In genomic region chr2:170221994-170222535, GRCm38 (mm10) we compare ENCODE assay signal across 8 mouse cellular contexts.
DNase-seq lines count a peak whose midpoint lies in the region; ATAC-seq and TF ChIP-seq lines count a peak whose summit lies in the region.

No protein-coding gene starts in this region.

- TF ChIP-seq CTCF in stomach, postnatal 0 days (IDR thresholded peaks at IDR 0.05; ENCODE audit: low read depth): no peak

- H3K9me3 ChIP-seq in stomach, embryonic 14.5 days (ENCODE audit: control insufficient read depth, low read depth, low read length): no peaks in the 10 kb centered on the region
- H3K9me3 ChIP-seq in stomach, postnatal 0 days (ENCODE audit: control insufficient read depth, low read length): no peaks in the 10 kb centered on the region
- no peaks in the 10 kb centered on the region for H3K9me3 ChIP-seq in forebrain, embryonic 13.5 days (replicated peaks)
- H3K9me3 ChIP-seq in limb, embryonic 14.5 days (ENCODE audit: control insufficient read depth, low read length): no peaks in the 10 kb centered on the region

- H3K27ac ChIP-seq in stomach, embryonic 14.5 days (ENCODE audit: low read length): no peak overlapping the region
- H3K27ac ChIP-seq in stomach, postnatal 0 days (replicated peaks): no peak overlapping the region
- peak overlapping the region; percentile 72 for H3K27ac ChIP-seq in forebrain, embryonic 13.5 days
- no peak overlapping the region for H3K27ac ChIP-seq in limb, embryonic 14.5 days (replicated peaks; ENCODE audit: low read depth, low read length)

- no peak for DNase-seq in stomach, postnatal 0 days (ENCODE audit: low spot score)
- no peak for DNase-seq in limb, embryonic 14.5 days (ENCODE audit: low spot score)
- peak; percentile 41 for DNase-seq in thymus, postnatal 25 days
- no peak for DNase-seq in adrenal gland, adult 18-20 months (ENCODE audit: low spot score in 2 of 2)
- DNase-seq in kidney, postnatal 14 days: no peak
- DNase-seq in cerebellum, adult 8-10 months: no peak

- H3K27me3 ChIP-seq in stomach, embryonic 14.5 days (ENCODE audit: control insufficient read depth, insufficient read depth, low read length): no peaks in the 10 kb centered on the region
- no peaks in the 10 kb centered on the region for H3K27me3 ChIP-seq in stomach, postnatal 0 days (ENCODE audit: control insufficient read depth, insufficient read depth, low read length)
- no peaks in the 10 kb centered on the region for H3K27me3 ChIP-seq in forebrain, embryonic 13.5 days
- peaks cover 5% of the 10 kb centered on the region; the same call in 1 of the 2 replicates for H3K27me3 ChIP-seq in limb, embryonic 14.5 days (ENCODE audit: control insufficient read depth, insufficient read depth, low read length)

- H3K4me3 ChIP-seq in stomach, embryonic 14.5 days (ENCODE audit: low read depth, low read length): peak overlapping the region; percentile 8; the same call in 1 of the 2 replicates
- H3K4me3 ChIP-seq in stomach, postnatal 0 days (ENCODE audit: low read depth, low read length): no peak overlapping the region
- no peak overlapping the region for H3K4me3 ChIP-seq in forebrain, embryonic 13.5 days
- 0 out of 2 replicates have a peak overlapping the region, but pooled peaks have one; percentile 2 for H3K4me3 ChIP-seq in limb, embryonic 14.5 days (replicated peaks; ENCODE audit: low read length)

- 14% methylated on average over 13 of the region's 13 CpGs for WGBS in stomach, embryonic 14.5 days
- WGBS in stomach, postnatal 0 days: 22% methylated on average over 13 of the region's 13 CpGs
- 10% methylated on average over 13 of the region's 13 CpGs for WGBS in forebrain, embryonic 13.5 days
- WGBS in limb, embryonic 14.5 days: 17% methylated on average over 13 of the region's 13 CpGs

- TF ChIP-seq EP300 in stomach, postnatal 0 days (optimal IDR thresholded peaks at IDR 0.05): no peak

- H3K4me1 ChIP-seq in stomach, embryonic 14.5 days (ENCODE audit: control insufficient read depth, insufficient read depth, low read length): peaks cover 32% of the 10 kb centered on the region
- 0 out of 2 replicates have a peak, but pooled peaks cover 2% of the 10 kb centered on the region for H3K4me1 ChIP-seq in stomach, postnatal 0 days (replicated peaks; ENCODE audit: control insufficient read depth, insufficient read depth)
- H3K4me1 ChIP-seq in forebrain, embryonic 13.5 days: peaks cover 59% of the 10 kb centered on the region
- peaks cover 32% of the 10 kb centered on the region for H3K4me1 ChIP-seq in limb, embryonic 14.5 days (ENCODE audit: control insufficient read depth, insufficient read depth, low read length)

- ATAC-seq in stomach, embryonic 14.5 days (ENCODE audit: insufficient number of reproducible peaks, insufficient read depth, low FRiP score, low read depth): no peak
- ATAC-seq in stomach, postnatal 0 days (ENCODE audit: low FRiP score, low TSS enrichment): no peak
- no peak for ATAC-seq in forebrain, embryonic 13.5 days
- ATAC-seq in limb, embryonic 14.5 days (ENCODE audit: low FRiP score, low read depth): no peak

- TF ChIP-seq POLR2A in limb, embryonic 14.5 days (IDR thresholded peaks at IDR 0.05; ENCODE audit: borderline replicate concordance, extremely low read depth, insufficient read depth, insufficient read length): no peak

- H3K36me3 ChIP-seq in stomach, embryonic 14.5 days (ENCODE audit: control insufficient read depth, insufficient read depth, low read length): no peaks in the 10 kb centered on the region
- no peaks in the 10 kb centered on the region for H3K36me3 ChIP-seq in stomach, postnatal 0 days (ENCODE audit: control insufficient read depth, insufficient read depth, low read length)
- no peaks in the 10 kb centered on the region for H3K36me3 ChIP-seq in forebrain, embryonic 13.5 days (ENCODE audit: poor library complexity, severe bottlenecking)
- H3K36me3 ChIP-seq in limb, embryonic 14.5 days (ENCODE audit: control insufficient read depth, insufficient read depth, low read length): no peaks in the 10 kb centered on the region

- H3K4me2 ChIP-seq in stomach, embryonic 14.5 days (replicated peaks; ENCODE audit: low read depth, low read length): peak overlapping the region; percentile 14
- H3K4me2 ChIP-seq in stomach, postnatal 0 days (replicated peaks; ENCODE audit: low read depth): no peak overlapping the region; the same call in 1 of the 2 replicates
- H3K4me2 ChIP-seq in forebrain, embryonic 13.5 days: peak overlapping the region; percentile 36
- H3K4me2 ChIP-seq in limb, embryonic 14.5 days (replicated peaks; ENCODE audit: low read depth, low read length, severe bottlenecking): peak overlapping the region; percentile 6

- no peak overlapping the region for H3K9ac ChIP-seq in stomach, embryonic 14.5 days (replicated peaks; ENCODE audit: low read depth, low read length)
- H3K9ac ChIP-seq in stomach, postnatal 0 days (ENCODE audit: low read length): no peak overlapping the region
- no peak overlapping the region; the same call in 1 of the 2 replicates for H3K9ac ChIP-seq in forebrain, embryonic 13.5 days
- H3K9ac ChIP-seq in limb, embryonic 14.5 days (ENCODE audit: low read depth, low read length, severe bottlenecking): 0 out of 2 replicates have a peak overlapping the region, but pooled peaks have one; percentile 17

Comparison
In these comparisons a context has a peak if more than half of its experiments do, and no peak if none do; other contexts are left out.
1. H3K4me3 ChIP-seq: peak in stomach, embryonic 14.5 days (single experiment) and limb, embryonic 14.5 days (single experiment); none in stomach, postnatal 0 days (single experiment) and forebrain, embryonic 13.5 days (single experiment).